Mouse (Mus musculus) adrenal gland (tissue): ENCODE data around the gene Get4.

Source experiments
- intact Hi-C: fragments of 180-260 bp; cut with DNase I; formaldehyde crosslinking; loops from one replicate; pipeline ENCODE4 v1.15.1; 2025

Get4 gene

GRCm38 (mm10) chr5:139237436-139237835 is 14.7 kb upstream of the Get4 start:
- intact Hi-C loops: no loop called here

- intact Hi-C loops: no loop called here
These were observed 10.9 kb upstream of the Get4 start for GRCm38 (mm10) chr5:139241022-139241761.

GRCm38 (mm10) chr5:139243384-139243783 is 8.7 kb upstream of the Get4 start:
- intact Hi-C loops: no loop called here

- intact Hi-C loops: no loop called here
These were observed 4.4 kb upstream of the Get4 start for GRCm38 (mm10) chr5:139247767-139248166.

- intact Hi-C loops: no loop called here
These were observed 3.3 kb upstream of the Get4 start for GRCm38 (mm10) chr5:139248846-139249245.

GRCm38 (mm10) chr5:139251279-139251678 is 845 bp upstream of the Get4 start:
- intact Hi-C loops: no loop called here

GRCm38 (mm10) chr5:139251736-139252080 is 416 bp upstream of the Get4 start:
- intact Hi-C loops: no loop called here

GRCm38 (mm10) chr5:139252910-139253245 is 754 bp downstream of the Get4 start:
- intact Hi-C loops: no loop called here

- intact Hi-C loops: no loop called here
These were observed 1.2 kb downstream of the Get4 start for GRCm38 (mm10) chr5:139253301-139253741.

GRCm38 (mm10) chr5:139254938-139255337 is 2.8 kb downstream of the Get4 start:
- intact Hi-C loops: no loop called here

- intact Hi-C loops: no loop called here
These were observed 3.7 kb downstream of the Get4 start for GRCm38 (mm10) chr5:139255777-139256176.

GRCm38 (mm10) chr5:139256211-139256765 is 4.2 kb downstream of the Get4 start:
- intact Hi-C loops: no loop called here

- intact Hi-C loops: no loop called here
These were observed 5.1 kb downstream of the Get4 start for GRCm38 (mm10) chr5:139257265-139257664.

GRCm38 (mm10) chr5:139257818-139258217 is 5.7 kb downstream of the Get4 start:
- intact Hi-C loops: no loop called here

GRCm38 (mm10) chr5:139258371-139259035 is 6.4 kb downstream of the Get4 start:
- intact Hi-C loops: no loop called here

- intact Hi-C loops: no loop called here
These were observed 7.7 kb downstream of the Get4 start for GRCm38 (mm10) chr5:139259853-139260252.

GRCm38 (mm10) chr5:139261403-139261802 is 9.3 kb downstream of the Get4 start:
- intact Hi-C loops: no loop called here

GRCm38 (mm10) chr5:139267661-139268060 is 15.5 kb downstream of the Get4 start:
- intact Hi-C loops: no loop called here

GRCm38 (mm10) chr5:139270806-139271521 is 18.8 kb downstream of the Get4 start:
- intact Hi-C loops: no loop called here

GRCm38 (mm10) chr5:139271994-139272554 is 19.9 kb downstream of the Get4 start:
- intact Hi-C loops: no loop called here

- intact Hi-C loops: no loop called here
These were observed 25.2 kb downstream of the Get4 start for GRCm38 (mm10) chr5:139277287-139277686.
